Mouse (Mus musculus): Measurements from ENCODE around the gene Ankzf1. TPM values are rescaled to one million over a fixed set of nuclear protein-coding genes. Genes with fewer than 3 reads are reported as not detected.

Ankzf1 gene
- polyA plus RNA-seq (2015; fragmentation: Nextera tagmentation; extraction: Ambion mirVana): 28.0 and 30.7 TPM in 2 replicates

GRCm38 (mm10) chr1:75191622-75192402 lies at the start of gene Ankzf1, which contains the start of gene Atg9a:
Gene Ankzf1, plus strand, starts transcription at chr1:75192151.
Gene Atg9a, minus strand, starts transcription at chr1:75192196.
- Histone ChIP-seq H3K27ac (peak within 1 kb of the TSS; percentile 94), H3K9ac (peak within 1 kb of the TSS; percentile 85), H3K36me3 (peaks cover 38% of the 10 kb centered on the region), H3K4me1 (peaks cover 22% of the 10 kb centered on the region), H3K4me2 (peak within 1 kb of the TSS; percentile 86), H3K9me3 (no peaks in the 10 kb centered on the region), H3K27me3 (no peaks in the 10 kb centered on the region), H3K4me3 (peak within 1 kb of the TSS; percentile 79)
- WGBS: under 1% methylated on average over 55 of the region's 56 CpGs
- ATAC-seq (ENCODE audit: insufficient number of reproducible peaks, low FRiP score, low TSS enrichment, low read depth): peak; percentile 98

- Histone ChIP-seq H3K4me3 (peak within 1 kb of the TSS; percentile 97), H3K9me3 (no peaks in the 10 kb centered on the region), H3K27me3 (no peaks in the 10 kb centered on the region), H3K4me2 (peak within 1 kb of the TSS; percentile 87), H3K9ac (peak within 1 kb of the TSS; percentile 92), H3K36me3 (peaks cover 57% of the 10 kb centered on the region), H3K4me1 (peaks cover 24% of the 10 kb centered on the region), H3K27ac (peak within 1 kb of the TSS; percentile 97)
- ATAC-seq (ENCODE audit: insufficient number of reproducible peaks, low FRiP score, low TSS enrichment, low read depth): peak; percentile 83
- under 1% methylated on average over 90 of the region's 91 CpGs for WGBS
Observed at GRCm38 (mm10) chr1:75142301-75143261, 49.4 kb upstream of the Ankzf1 start, which contains the start of the genes Cnppd1 and Retreg2. Gene Cnppd1, minus strand, starts transcription at chr1:75142711. Gene Retreg2, plus strand, starts transcription at chr1:75142778.

GRCm38 (mm10) chr1:75145589-75145988 lies 46.4 kb upstream of the Ankzf1 start:
- H3K4me1 ChIP-seq: peaks cover 18% of the 10 kb centered on the region
- no peaks in the 10 kb centered on the region for H3K27me3 ChIP-seq
- no peak overlapping the region for H3K4me2 ChIP-seq
- no peak overlapping the region for H3K27ac ChIP-seq
- WGBS: 92% methylated on average over 3 of the region's 3 CpGs
- peaks cover 47% of the 10 kb centered on the region for H3K36me3 ChIP-seq
- no peak overlapping the region for H3K9ac ChIP-seq
- ATAC-seq (ENCODE audit: insufficient number of reproducible peaks, low FRiP score, low TSS enrichment, low read depth): no peak
- no peak overlapping the region for H3K4me3 ChIP-seq
- no peaks in the 10 kb centered on the region for H3K9me3 ChIP-seq

- H3K4me1 ChIP-seq: peaks cover 11% of the 10 kb centered on the region
- H3K36me3 ChIP-seq: peaks cover 47% of the 10 kb centered on the region
- H3K4me3 ChIP-seq: no peak overlapping the region
- H3K4me2 ChIP-seq: no peak overlapping the region
- H3K27ac ChIP-seq: no peak overlapping the region
- no peaks in the 10 kb centered on the region for H3K9me3 ChIP-seq
- H3K9ac ChIP-seq: no peak overlapping the region
- no peaks in the 10 kb centered on the region for H3K27me3 ChIP-seq
- WGBS: 77% methylated on average over 7 of the region's 7 CpGs
- ATAC-seq (ENCODE audit: insufficient number of reproducible peaks, low FRiP score, low TSS enrichment, low read depth): no peak
Observed at GRCm38 (mm10) chr1:75147411-75148135, 44.4 kb upstream of the Ankzf1 start.

GRCm38 (mm10) chr1:75148727-75149126 lies 43.2 kb upstream of the Ankzf1 start:
- H3K27me3 ChIP-seq: no peaks in the 10 kb centered on the region
- no peak for ATAC-seq (ENCODE audit: insufficient number of reproducible peaks, low FRiP score, low TSS enrichment, low read depth)
- H3K27ac ChIP-seq: no peak overlapping the region
- no peaks in the 10 kb centered on the region for H3K9me3 ChIP-seq
- peaks cover 6% of the 10 kb centered on the region for H3K4me1 ChIP-seq
- 89% methylated on average over 4 of the region's 4 CpGs for WGBS
- H3K4me3 ChIP-seq: no peak overlapping the region
- H3K4me2 ChIP-seq: no peak overlapping the region
- H3K9ac ChIP-seq: no peak overlapping the region
- H3K36me3 ChIP-seq: peaks cover 47% of the 10 kb centered on the region

GRCm38 (mm10) chr1:75155837-75156236 lies 36.1 kb upstream of the Ankzf1 start:
- Histone ChIP-seq H3K36me3 (no peaks in the 10 kb centered on the region), H3K9me3 (no peaks in the 10 kb centered on the region), H3K4me2 (no peak overlapping the region), H3K27ac (no peak overlapping the region), H3K9ac (no peak overlapping the region), H3K4me3 (no peak overlapping the region), H3K27me3 (no peaks in the 10 kb centered on the region), H3K4me1 (no peaks in the 10 kb centered on the region)
- 60% methylated on average over 3 of the region's 3 CpGs for WGBS
- ATAC-seq (ENCODE audit: insufficient number of reproducible peaks, low FRiP score, low TSS enrichment, low read depth): no peak

- Histone ChIP-seq H3K4me3 (no peak overlapping the region), H3K9ac (no peak overlapping the region), H3K4me2 (no peak overlapping the region), H3K27me3 (no peaks in the 10 kb centered on the region), H3K36me3 (no peaks in the 10 kb centered on the region), H3K27ac (no peak overlapping the region), H3K9me3 (no peaks in the 10 kb centered on the region), H3K4me1 (no peaks in the 10 kb centered on the region)
- no peak for ATAC-seq (ENCODE audit: insufficient number of reproducible peaks, low FRiP score, low TSS enrichment, low read depth)
Observed at GRCm38 (mm10) chr1:75158990-75159389, 33.0 kb upstream of the Ankzf1 start.

- Histone ChIP-seq H3K27me3 (no peaks in the 10 kb centered on the region), H3K4me2 (no peak overlapping the region), H3K9ac (no peak overlapping the region), H3K36me3 (no peaks in the 10 kb centered on the region), H3K4me1 (no peaks in the 10 kb centered on the region), H3K27ac (no peak overlapping the region), H3K4me3 (no peak overlapping the region), H3K9me3 (no peaks in the 10 kb centered on the region)
- no peak for ATAC-seq (ENCODE audit: insufficient number of reproducible peaks, low FRiP score, low TSS enrichment, low read depth)
- 75% methylated on average over 5 of the region's 5 CpGs for WGBS
Observed at GRCm38 (mm10) chr1:75159540-75160255, 32.3 kb upstream of the Ankzf1 start.

GRCm38 (mm10) chr1:75160256-75160617 lies 31.7 kb upstream of the Ankzf1 start:
- H3K9me3 ChIP-seq: no peaks in the 10 kb centered on the region
- no peak overlapping the region for H3K9ac ChIP-seq

GRCm38 (mm10) chr1:75168093-75168471 lies 23.9 kb upstream of the Ankzf1 start:
- 7% methylated on average over 7 of the region's 7 CpGs for WGBS

More at GRCm38 (mm10) chr1:75160256-75160617, 31.7 kb upstream of the Ankzf1 start:
- no peak overlapping the region for H3K4me2 ChIP-seq
- H3K4me3 ChIP-seq: no peak overlapping the region
- H3K27ac ChIP-seq: no peak overlapping the region
- H3K4me1 ChIP-seq: no peaks in the 10 kb centered on the region
- no peaks in the 10 kb centered on the region for H3K27me3 ChIP-seq
- 83% methylated on average over 4 of the region's 4 CpGs for WGBS
- ATAC-seq (ENCODE audit: insufficient number of reproducible peaks, low FRiP score, low TSS enrichment, low read depth): no peak
- no peaks in the 10 kb centered on the region for H3K36me3 ChIP-seq

More at GRCm38 (mm10) chr1:75168093-75168471, 23.9 kb upstream of the Ankzf1 start:
- peak overlapping the region; percentile 80 for H3K4me3 ChIP-seq
- peak overlapping the region; percentile 79 for H3K9ac ChIP-seq
- H3K4me2 ChIP-seq: peak overlapping the region; percentile 76
- no peaks in the 10 kb centered on the region for H3K9me3 ChIP-seq
- H3K4me1 ChIP-seq: peaks cover 15% of the 10 kb centered on the region
- H3K36me3 ChIP-seq: peaks cover 35% of the 10 kb centered on the region
- no peak; the same call in 1 of the 2 replicates for ATAC-seq (ENCODE audit: insufficient number of reproducible peaks, low FRiP score, low TSS enrichment, low read depth)
- H3K27me3 ChIP-seq: no peaks in the 10 kb centered on the region
- peak overlapping the region; percentile 94 for H3K27ac ChIP-seq

All from limb, embryonic 15.5 days (tissue).